Mouse (Mus musculus) heart, postnatal 0 days (tissue): Measurements from ENCODE around the gene Ccdc189.

Experiments used
- CTCF ChIP-seq: IDR thresholded peaks from 2 replicates; pipeline ENCODE4 v1.5.1; 2016; ENCODE audit warnings: antibody characterized with exemption, control low read depth, low read depth
- EP300 ChIP-seq: IDR thresholded peaks from 2 replicates; pipeline ENCODE4 v1.6.1; 2016; ENCODE audit warnings: antibody characterized with exemption, low read depth

- no peak for TF ChIP-seq CTCF
- no peak for TF ChIP-seq EP300
Measured at GRCm38 (mm10) chr7:127626471-127626870, 38.1 kb upstream of the Ccdc189 start.
